In genomic region chr14:103929734-103930364, GRCm38 (mm10) we compare ENCODE assay signal across 21 mouse cellular contexts.
DNase-seq lines count a peak whose midpoint lies in the region; ATAC-seq and TF ChIP-seq lines count a peak whose summit lies in the region.
"Had no signal": no experiment of that assay in that cellular context is flagged by ENCODE, and none has a peak within 500 bp of the region (broad histone marks: within the 10 kb centered on the region; RNA-seq: fewer than 3 reads in every experiment).

No protein-coding gene starts in this region.

- peak overlapping the region; percentile 58; the same call in 1 of the 2 replicates for H3K27ac ChIP-seq in kidney, embryonic 16.5 days (ENCODE audit: low read length)
- H3K27ac ChIP-seq in bone marrow macrophage, adult 2 months (ENCODE audit: insufficient read depth, low read depth, low read length) = peak overlapping the region; percentile 98
- H3K27ac ChIP-seq: embryonic facial prominence, embryonic 13.5 days; forebrain, embryonic 12.5 days; heart, adult 2 months; heart, embryonic 15.5 days; hindbrain, embryonic 10.5 days; hindbrain, embryonic 14.5 days had no signal

- H3K4me3 ChIP-seq in kidney, embryonic 16.5 days (ENCODE audit: low read length) = no peak overlapping the region
- no peak overlapping the region for H3K4me3 ChIP-seq in bone marrow macrophage, adult 2 months (ENCODE audit: insufficient read depth, low read length)
- H3K4me3 ChIP-seq: embryonic facial prominence, embryonic 13.5 days; forebrain, embryonic 12.5 days; heart, adult 2 months; heart, embryonic 15.5 days; hindbrain, embryonic 10.5 days had no signal

- H3K4me2 ChIP-seq in kidney, embryonic 16.5 days (replicated peaks; ENCODE audit: low read depth, low read length) = no peak overlapping the region
- H3K4me2 ChIP-seq: embryonic facial prominence, embryonic 13.5 days; forebrain, embryonic 12.5 days; heart, embryonic 11.5 days; heart, embryonic 15.5 days; hindbrain, embryonic 14.5 days had no signal

- H3K36me3 ChIP-seq in kidney, embryonic 16.5 days (ENCODE audit: insufficient read depth, low read length) = no peaks in the 10 kb centered on the region
- H3K36me3 ChIP-seq: embryonic facial prominence, embryonic 13.5 days; forebrain, embryonic 12.5 days; heart, embryonic 15.5 days; hindbrain, embryonic 10.5 days had no signal

- no peaks in the 10 kb centered on the region for H3K9me3 ChIP-seq in kidney, embryonic 16.5 days (ENCODE audit: low read length)
- H3K9me3 ChIP-seq: embryonic facial prominence, embryonic 13.5 days; forebrain, embryonic 12.5 days; heart, embryonic 15.5 days; hindbrain, embryonic 10.5 days had no signal

- TF ChIP-seq CTCF in bone marrow macrophage, adult 2 months (IDR thresholded peaks at IDR 0.05; ENCODE audit: low read depth, low read length) = no peak

- ATAC-seq in kidney, embryonic 16.5 days (ENCODE audit: low FRiP score, low TSS enrichment) = no peak
- ATAC-seq in granulocyte monocyte progenitor cell, adult 5-6 weeks (replicated peaks; ENCODE audit: poor library complexity, severe bottlenecking) = peak; percentile 91
- no peak for ATAC-seq in cerebellum, adult (ENCODE audit: insufficient number of reproducible peaks, low FRiP score, low TSS enrichment)
- ATAC-seq: forebrain, embryonic 16.5 days had no signal

- H3K4me1 ChIP-seq in kidney, embryonic 16.5 days (ENCODE audit: insufficient read depth, low read length) = no peaks in the 10 kb centered on the region
- H3K4me1 ChIP-seq in bone marrow macrophage, adult 2 months (ENCODE audit: control insufficient read depth, insufficient read depth, low read length) = peaks cover 17% of the 10 kb centered on the region
- H3K4me1 ChIP-seq: embryonic facial prominence, embryonic 13.5 days; forebrain, embryonic 12.5 days; heart, embryonic 15.5 days; hindbrain, embryonic 10.5 days had no signal

- H3K9ac ChIP-seq in kidney, embryonic 16.5 days (replicated peaks; ENCODE audit: low read length) = no peak overlapping the region
- H3K9ac ChIP-seq: embryonic facial prominence, embryonic 13.5 days; forebrain, embryonic 12.5 days; heart, embryonic 15.5 days; hindbrain, embryonic 14.5 days had no signal

- no peak for TF ChIP-seq POLR2A in bone marrow macrophage, adult 2 months (IDR thresholded peaks at IDR 0.05; ENCODE audit: borderline replicate concordance, low read depth, low read length)

- H3K27me3 ChIP-seq in kidney, embryonic 16.5 days (ENCODE audit: insufficient read depth, low read length) = no peaks in the 10 kb centered on the region
- H3K27me3 ChIP-seq: embryonic facial prominence, embryonic 13.5 days; forebrain, embryonic 12.5 days; heart, embryonic 15.5 days had no signal

- 90% methylated on average over 11 of the region's 11 CpGs for WGBS in kidney, embryonic 16.5 days

- no peak for DNase-seq in kidney, postnatal 4 days
- DNase-seq in layer of hippocampus, postnatal 36 days = no peak
- DNase-seq: adrenal gland, adult 2 months; adrenal gland, postnatal 25 days; cerebellum, adult 11-12 months; cerebellum, adult 9-10 months; cerebellum, postnatal 25 days; gastrocnemius, postnatal 10 days; heart, adult 2 months; heart, postnatal 14 days had no signal
